ENCODE assay signal across 14 mouse cellular contexts in the genomic region with DNA sequence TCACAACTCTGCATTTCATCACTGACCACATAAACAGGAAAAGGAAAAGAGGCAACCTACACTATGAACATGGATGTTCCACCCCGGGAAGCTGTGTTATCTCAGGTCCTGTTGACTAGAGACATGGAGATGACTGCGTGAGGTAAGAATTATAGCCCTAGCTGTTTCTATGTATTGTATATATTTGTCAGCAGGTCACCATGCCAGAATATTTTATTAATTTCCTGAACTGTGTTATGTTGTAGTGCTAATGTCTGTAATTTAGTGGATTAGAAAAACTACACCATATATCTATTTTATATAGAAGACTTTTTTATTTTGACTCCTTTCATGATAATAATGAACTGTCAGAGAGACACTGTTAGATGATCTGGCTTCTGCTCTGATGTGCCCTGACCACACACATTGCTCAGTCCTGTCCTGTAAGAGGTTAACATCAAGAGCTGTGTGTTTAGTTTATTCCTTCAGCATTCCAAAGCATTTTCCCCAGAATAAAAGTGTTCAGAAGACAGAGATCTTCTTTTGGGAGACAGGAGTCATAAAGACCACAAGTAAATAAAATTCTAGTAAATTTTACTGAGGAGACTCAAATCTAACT.
DNase-seq lines count a peak whose midpoint lies in the region; ATAC-seq and TF ChIP-seq lines count a peak whose summit lies in the region.
"Had no signal": no experiment of that assay in that cellular context is flagged by ENCODE, and none has a peak within 500 bp of the region (broad histone marks: within the 10 kb centered on the region; RNA-seq: fewer than 3 reads in every experiment).

No protein-coding gene starts in this region.

- 46% methylated on average over 2 of the region's 2 CpGs for WGBS in heart, embryonic 14.5 days
- WGBS in heart, embryonic 10.5 days = 66% methylated on average over 2 of the region's 2 CpGs
- 69% methylated on average over 2 of the region's 2 CpGs for WGBS in kidney, embryonic 14.5 days
- WGBS in kidney, adult 2 months = 64% methylated on average over 2 of the region's 2 CpGs
- 27% methylated on average over 2 of the region's 2 CpGs for WGBS in lung, embryonic 14.5 days
- 42% methylated on average over 2 of the region's 2 CpGs for WGBS in stomach, embryonic 15.5 days

- H3K4me3 ChIP-seq in heart, embryonic 14.5 days (ENCODE audit: control insufficient read depth in 1 of 2, insufficient read depth in 1 of 2, low read depth in 1 of 2, low read length in 2 of 2) = no peak overlapping the region
- no peak overlapping the region for H3K4me3 ChIP-seq in heart, embryonic 10.5 days
- no peak overlapping the region for H3K4me3 ChIP-seq in kidney, embryonic 14.5 days (ENCODE audit: low read length)
- no peak overlapping the region for H3K4me3 ChIP-seq in kidney, adult 2 months (ENCODE audit: insufficient read depth, low read depth, low read length)
- H3K4me3 ChIP-seq in lung, embryonic 14.5 days (ENCODE audit: low read depth, low read length) = 0 out of 2 replicates have a peak overlapping the region, but pooled peaks have one; percentile 11
- no peak overlapping the region for H3K4me3 ChIP-seq in stomach, embryonic 15.5 days (replicated peaks)
- H3K4me3 ChIP-seq: forebrain, embryonic 10.5 days; megakaryocyte, embryonic 14.5 days; neural tube, embryonic 15.5 days had no signal

- H3K9me3 ChIP-seq in heart, embryonic 14.5 days (ENCODE audit: control insufficient read depth, low read length) = peaks cover 8% of the 10 kb centered on the region; the same call in 1 of the 2 replicates
- H3K9me3 ChIP-seq in heart, embryonic 10.5 days = no peaks in the 10 kb centered on the region
- H3K9me3 ChIP-seq in kidney, embryonic 14.5 days (ENCODE audit: control insufficient read depth, low read length) = no peaks in the 10 kb centered on the region
- H3K9me3 ChIP-seq in lung, embryonic 14.5 days (ENCODE audit: low read depth, low read length) = no peaks in the 10 kb centered on the region
- H3K9me3 ChIP-seq in stomach, embryonic 15.5 days = no peaks in the 10 kb centered on the region
- H3K9me3 ChIP-seq: neural tube, embryonic 15.5 days had no signal

- H3K27ac ChIP-seq in heart, embryonic 14.5 days (replicated peaks in 1 of 2; ENCODE audit: control insufficient read depth in 1 of 2, insufficient read depth in 1 of 2, low read depth in 2 of 2, low read length in 2 of 2) = peak overlapping the region; percentile 36 to 49; a peak in 3 of 4 replicates
- H3K27ac ChIP-seq in heart, embryonic 10.5 days = no peak overlapping the region
- peak overlapping the region; percentile 37; the same call in 1 of the 2 replicates for H3K27ac ChIP-seq in kidney, embryonic 14.5 days (ENCODE audit: low read depth, low read length)
- H3K27ac ChIP-seq in kidney, adult 2 months (ENCODE audit: insufficient read depth, low read depth, low read length) = no peak overlapping the region
- H3K27ac ChIP-seq in lung, embryonic 14.5 days (ENCODE audit: low read depth) = peak overlapping the region; percentile 42
- H3K27ac ChIP-seq in stomach, embryonic 15.5 days = peak overlapping the region; percentile 35; the same call in 1 of the 2 replicates
- H3K27ac ChIP-seq: forebrain, embryonic 10.5 days; neural tube, embryonic 15.5 days had no signal

- no peaks in the 10 kb centered on the region for H3K27me3 ChIP-seq in heart, embryonic 14.5 days (ENCODE audit: control insufficient read depth, insufficient read depth, low read length)
- no peaks in the 10 kb centered on the region for H3K27me3 ChIP-seq in heart, embryonic 10.5 days (ENCODE audit: insufficient read depth, poor library complexity, severe bottlenecking)
- H3K27me3 ChIP-seq in kidney, embryonic 14.5 days (ENCODE audit: control insufficient read depth, insufficient read depth, low read length) = no peaks in the 10 kb centered on the region
- H3K27me3 ChIP-seq in kidney, adult 2 months (replicated peaks; ENCODE audit: control insufficient read depth, insufficient read depth, low read length) = no peaks in the 10 kb centered on the region
- H3K27me3 ChIP-seq in lung, embryonic 14.5 days (ENCODE audit: insufficient read depth, low read length) = no peaks in the 10 kb centered on the region
- H3K27me3 ChIP-seq in stomach, embryonic 15.5 days (replicated peaks) = no peaks in the 10 kb centered on the region
- H3K27me3 ChIP-seq: megakaryocyte, embryonic 14.5 days; neural tube, embryonic 15.5 days had no signal

- no peak overlapping the region for H3K9ac ChIP-seq in heart, embryonic 14.5 days (ENCODE audit: low read length)
- no peak overlapping the region for H3K9ac ChIP-seq in kidney, embryonic 14.5 days (ENCODE audit: low read depth, low read length)
- no peak overlapping the region for H3K9ac ChIP-seq in lung, embryonic 14.5 days
- H3K9ac ChIP-seq in stomach, embryonic 15.5 days = no peak overlapping the region
- H3K9ac ChIP-seq: neural tube, embryonic 15.5 days had no signal

- TF ChIP-seq CTCF in kidney, adult 2 months (conservative IDR thresholded peaks at IDR 0.05; ENCODE audit: insufficient read depth, insufficient read length, low read depth, low read length) = no peak
- TF ChIP-seq CTCF in lung, embryonic 14.5 days (IDR thresholded peaks at IDR 0.05; ENCODE audit: low read depth) = no peak

- ATAC-seq in heart, embryonic 14.5 days (ENCODE audit: insufficient number of reproducible peaks, insufficient read depth, low FRiP score, low read depth) = no peak
- peak; percentile 66 for ATAC-seq in kidney, embryonic 14.5 days (ENCODE audit: low FRiP score, low TSS enrichment)
- peak; percentile 79; the same call in 1 of the 2 replicates for ATAC-seq in lung, embryonic 14.5 days (ENCODE audit: insufficient read depth)
- no peak for ATAC-seq in stomach, embryonic 15.5 days (ENCODE audit: insufficient read depth, low FRiP score, low read depth)
- ATAC-seq: inflammation-experienced regulatory T-cells, adult 6 months; midbrain, embryonic 16.5 days had no signal

- TF ChIP-seq POLR2A in kidney, adult 2 months (IDR thresholded peaks at IDR 0.05; ENCODE audit: low read depth, low read length) = no peak

- DNase-seq in heart, embryonic 10.5 days (ENCODE audit: low spot score) = no peak
- no peak for DNase-seq in kidney, adult 2 months
- peak; percentile 52 for DNase-seq in lung, embryonic 14.5 days
- no peak for DNase-seq in lung, postnatal 36 days
- DNase-seq in urinary bladder, adult 18-20 months (ENCODE audit: low spot score in 2 of 2) = no peak
- DNase-seq: thymus, postnatal 4 days had no signal

- H3K4me1 ChIP-seq in heart, embryonic 14.5 days (ENCODE audit: control insufficient read depth in 2 of 2, insufficient read depth in 2 of 2, low read length in 2 of 2) = peaks cover 0 to 7% of the 10 kb centered on the region in 2 experiments; a peak in 2 of 4 replicates
- H3K4me1 ChIP-seq in heart, embryonic 10.5 days = no peaks in the 10 kb centered on the region
- no peaks in the 10 kb centered on the region for H3K4me1 ChIP-seq in kidney, embryonic 14.5 days (ENCODE audit: control insufficient read depth, insufficient read depth, low read length)
- no peaks in the 10 kb centered on the region for H3K4me1 ChIP-seq in kidney, adult 2 months (ENCODE audit: control insufficient read depth, insufficient read depth, low read length)
- no peaks in the 10 kb centered on the region; the same call in 1 of the 2 replicates for H3K4me1 ChIP-seq in lung, embryonic 14.5 days (ENCODE audit: insufficient read depth)
- no peaks in the 10 kb centered on the region for H3K4me1 ChIP-seq in stomach, embryonic 15.5 days
- H3K4me1 ChIP-seq: forebrain, embryonic 10.5 days; megakaryocyte, embryonic 14.5 days; neural tube, embryonic 15.5 days had no signal

- no peaks in the 10 kb centered on the region for H3K36me3 ChIP-seq in heart, embryonic 14.5 days (ENCODE audit: control insufficient read depth, insufficient read depth, low read length)
- H3K36me3 ChIP-seq in heart, embryonic 10.5 days = no peaks in the 10 kb centered on the region
- H3K36me3 ChIP-seq in kidney, embryonic 14.5 days (ENCODE audit: control insufficient read depth, insufficient read depth, low read length) = no peaks in the 10 kb centered on the region
- H3K36me3 ChIP-seq in kidney, adult 2 months (ENCODE audit: control insufficient read depth, insufficient read depth, low read length) = no peaks in the 10 kb centered on the region
- no peaks in the 10 kb centered on the region for H3K36me3 ChIP-seq in lung, embryonic 14.5 days (ENCODE audit: insufficient read depth)
- no peaks in the 10 kb centered on the region for H3K36me3 ChIP-seq in stomach, embryonic 15.5 days
- H3K36me3 ChIP-seq: forebrain, embryonic 10.5 days; neural tube, embryonic 15.5 days had no signal

- peak overlapping the region; percentile 32 for H3K4me2 ChIP-seq in heart, embryonic 14.5 days (ENCODE audit: low read length)
- H3K4me2 ChIP-seq in kidney, embryonic 14.5 days (replicated peaks; ENCODE audit: low read depth, low read length) = no peak overlapping the region; the same call in 1 of the 2 replicates
- H3K4me2 ChIP-seq in lung, embryonic 14.5 days = peak overlapping the region; percentile 40
- H3K4me2 ChIP-seq in stomach, embryonic 15.5 days = no peak overlapping the region
- H3K4me2 ChIP-seq: neural tube, embryonic 15.5 days had no signal

Comparison
In these comparisons a context has a peak if more than half of its experiments do, and no peak if none do; other contexts are left out.
1. H3K27ac ChIP-seq: peak in heart, embryonic 14.5 days (2 of 2), kidney, embryonic 14.5 days (single experiment), lung, embryonic 14.5 days (single experiment) and stomach, embryonic 15.5 days (single experiment); none in heart, embryonic 10.5 days (single experiment) and kidney, adult 2 months (single experiment).
2. ATAC-seq: peak in kidney, embryonic 14.5 days (single experiment) and lung, embryonic 14.5 days (single experiment); none in heart, embryonic 14.5 days (single experiment) and stomach, embryonic 15.5 days (single experiment).
3. H3K4me2 ChIP-seq: peak in heart, embryonic 14.5 days (single experiment) and lung, embryonic 14.5 days (single experiment); none in kidney, embryonic 14.5 days (single experiment) and stomach, embryonic 15.5 days (single experiment).